Mouse (Mus musculus) hindbrain, postnatal 0 days (tissue): ENCODE measurements at regions not wholly inside any gene's neighbourhood (a gene's known extent, or its start where the extent isn't known, plus 50 kb on each side); places are given as distances from the start of the nearest gene placed in this dataset.
A peak's percentile ranks its signal among the peaks of the same experiment; 100 is the strongest.

Experiments
- ATAC-seq: fragments of 200-750 bp; cut with Nextera tagmentation; 2 replicates; pipeline ENCODE4 v1.8.0; 2017; ENCODE audit warnings: mild to moderate bottlenecking, moderate TSS enrichment, moderate library complexity
- DNase-seq: peaks from one replicate; pipeline ENCODE4 v3.0.0-alpha.2; 2015; ENCODE audit warnings: low spot score
- H3K27ac ChIP-seq: fragments of 300-500 bp; sonication (generic); 2 replicates; pipeline ENCODE4 v1.5.1; 2014; ENCODE audit warnings: mild to moderate bottlenecking
- H3K27me3 ChIP-seq: fragments of 300-500 bp; sonication (generic); 2 replicates; pipeline ENCODE4 v1.6.1; 2014; ENCODE audit warnings: low read length, mixed read lengths; ENCODE audit not compliant: insufficient read depth
- H3K36me3 ChIP-seq: fragments of 300-500 bp; sonication (generic); 2 replicates; pipeline ENCODE4 v1.6.1; 2014; ENCODE audit warnings: low read length, mixed read lengths; ENCODE audit not compliant: insufficient read depth
- H3K4me1 ChIP-seq: fragments of 300-500 bp; sonication (generic); 2 replicates; pipeline ENCODE4 v1.6.1; 2014; ENCODE audit warnings: antibody characterized with exemption, low read length, mixed read lengths; ENCODE audit not compliant: insufficient read depth
- H3K4me2 ChIP-seq: fragments of 300-500 bp; sonication (generic); 2 replicates; pipeline ENCODE4 v1.6.1; 2014; ENCODE audit warnings: low read depth, mild to moderate bottlenecking, low read length, moderate library complexity, mixed read lengths
- H3K4me3 ChIP-seq: fragments of 300-500 bp; sonication (generic); 2 replicates; pipeline ENCODE4 v1.5.1; 2014; ENCODE audit warnings: low read length
- H3K9ac ChIP-seq: fragments of 300-500 bp; sonication (generic); replicated peaks from 2 replicates; pipeline ENCODE4 v1.6.1; 2014; ENCODE audit warnings: mild to moderate bottlenecking, low read length, moderate library complexity, mixed read lengths
- H3K9me3 ChIP-seq: fragments of 300-500 bp; sonication (generic); 2 replicates; pipeline ENCODE4 v1.6.1; 2016; ENCODE audit warnings: low read length, mixed read lengths
- CTCF ChIP-seq: IDR thresholded peaks from 2 replicates; pipeline ENCODE4 v1.5.1; 2016; ENCODE audit warnings: antibody characterized with exemption, control low read depth, low read depth
- WGBS: fragments of 180-500 bp; shearing (Covaris S2); extraction: QIAGEN DNeasy Blood & Tissue Kit; methylation state at CpG from one replicate; pipeline ENCODE4 v1.1.7; 2014; 5-methylcytosine and 5-hydroxymethylcytosine counted together

- DNase-seq (peak; percentile 86), ATAC-seq (peak; percentile 81)
- no peak overlapping the region for H3K4me2 ChIP-seq
- no peak overlapping the region for H3K4me3 ChIP-seq
- 44% methylated on average over 13 of the region's 13 CpGs for WGBS
- no peaks in the 10 kb centered on the region for H3K36me3 ChIP-seq
- 0 out of 2 replicates have a peak, but pooled peaks cover 15% of the 10 kb centered on the region for H3K4me1 ChIP-seq
- H3K27ac ChIP-seq = peak overlapping the region; percentile 73
- H3K9me3 ChIP-seq = no peaks in the 10 kb centered on the region
- no peak overlapping the region for H3K9ac ChIP-seq
- TF ChIP-seq CTCF = no peak
- no peaks in the 10 kb centered on the region for H3K27me3 ChIP-seq
Measured at GRCm38 (mm10) chr8:126678004-126678751, 84.4 kb upstream of the Irf2bp2 start.

GRCm38 (mm10) chr8:126675153-126675552, 81.4 kb upstream of the Irf2bp2 start:
- no peak overlapping the region for H3K9ac ChIP-seq
- 0 out of 2 replicates have a peak, but pooled peaks cover 7% of the 10 kb centered on the region for H3K4me1 ChIP-seq
- no peaks in the 10 kb centered on the region for H3K36me3 ChIP-seq
- TF ChIP-seq CTCF = no peak
- no peaks in the 10 kb centered on the region for H3K27me3 ChIP-seq
- no peak for DNase-seq
- 77% methylated on average over 2 of the region's 2 CpGs for WGBS
- no peak for ATAC-seq
- H3K27ac ChIP-seq = no peak overlapping the region
- no peak overlapping the region for H3K4me2 ChIP-seq
- H3K4me3 ChIP-seq = no peak overlapping the region
- no peaks in the 10 kb centered on the region for H3K9me3 ChIP-seq

GRCm38 (mm10) chr8:126673038-126673740, 79.4 kb upstream of the Irf2bp2 start:
- WGBS = 66% methylated on average over 9 of the region's 9 CpGs
- H3K27me3 ChIP-seq = no peaks in the 10 kb centered on the region

GRCm38 (mm10) chr8:126671594-126671993, 77.8 kb upstream of the Irf2bp2 start:
- Histone ChIP-seq H3K27ac (no peak overlapping the region), H3K27me3 (no peaks in the 10 kb centered on the region), H3K4me2 (no peak overlapping the region), H3K36me3 (no peaks in the 10 kb centered on the region), H3K4me1 (peaks cover 18% of the 10 kb centered on the region), H3K9ac (no peak overlapping the region), H3K9me3 (no peaks in the 10 kb centered on the region), H3K4me3 (no peak overlapping the region)
- ATAC-seq (no peak), DNase-seq (no peak)
- TF ChIP-seq CTCF = no peak
- 87% methylated on average over 11 of the region's 11 CpGs for WGBS

More at GRCm38 (mm10) chr8:126673038-126673740, 79.4 kb upstream of the Irf2bp2 start:
- ATAC-seq (no peak), DNase-seq (no peak)
- Histone ChIP-seq H3K9me3 (no peaks in the 10 kb centered on the region), H3K27ac (no peak overlapping the region), H3K4me3 (no peak overlapping the region), H3K4me1 (peaks cover 12% of the 10 kb centered on the region), H3K36me3 (no peaks in the 10 kb centered on the region), H3K9ac (no peak overlapping the region), H3K4me2 (no peak overlapping the region)
- no peak for TF ChIP-seq CTCF

DNA sequence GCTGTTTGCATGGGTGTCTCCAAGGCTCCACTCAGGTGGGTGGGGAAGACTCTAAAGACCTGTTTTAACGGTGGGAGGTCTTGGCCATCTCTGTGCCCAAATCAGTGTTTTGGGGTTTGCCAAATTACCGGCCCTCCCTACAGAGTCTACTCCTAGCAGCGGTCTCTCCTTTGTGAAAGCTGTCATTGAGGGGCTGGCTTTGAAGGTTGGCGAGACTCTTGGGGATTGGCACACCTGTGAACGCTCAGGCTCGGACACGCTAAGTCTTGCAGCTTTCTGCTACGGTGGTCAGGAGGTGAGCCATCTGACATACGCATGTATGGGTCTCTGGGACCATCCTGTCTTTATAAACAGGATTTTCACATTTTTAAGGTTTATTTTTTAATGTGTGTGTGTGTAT, 76.1 kb upstream of the Irf2bp2 start:
- no peak for ATAC-seq
- no peak overlapping the region for H3K4me3 ChIP-seq
- no peak for DNase-seq
- H3K4me1 ChIP-seq = peaks cover 27% of the 10 kb centered on the region
- no peak overlapping the region for H3K9ac ChIP-seq
- no peak overlapping the region for H3K4me2 ChIP-seq
- H3K9me3 ChIP-seq = no peaks in the 10 kb centered on the region
- no peak for TF ChIP-seq CTCF
- no peaks in the 10 kb centered on the region for H3K27me3 ChIP-seq
- WGBS = 78% methylated on average over 9 of the region's 9 CpGs
- no peak overlapping the region for H3K27ac ChIP-seq
- H3K36me3 ChIP-seq = no peaks in the 10 kb centered on the region

- no peak for ATAC-seq
- no peaks in the 10 kb centered on the region for H3K36me3 ChIP-seq
- H3K27ac ChIP-seq = peak overlapping the region; percentile 97; the same call in 1 of the 2 replicates
- no peaks in the 10 kb centered on the region for H3K27me3 ChIP-seq
- H3K9me3 ChIP-seq = no peaks in the 10 kb centered on the region
- no peak for TF ChIP-seq CTCF
- WGBS = 68% methylated on average over 6 of the region's 6 CpGs
- no peak overlapping the region for H3K4me2 ChIP-seq
- peaks cover 34% of the 10 kb centered on the region for H3K4me1 ChIP-seq
- H3K9ac ChIP-seq = no peak overlapping the region
- H3K4me3 ChIP-seq = no peak overlapping the region
- no peak for DNase-seq
Measured at GRCm38 (mm10) chr8:126669154-126669553, 75.4 kb upstream of the Irf2bp2 start.

DNA sequence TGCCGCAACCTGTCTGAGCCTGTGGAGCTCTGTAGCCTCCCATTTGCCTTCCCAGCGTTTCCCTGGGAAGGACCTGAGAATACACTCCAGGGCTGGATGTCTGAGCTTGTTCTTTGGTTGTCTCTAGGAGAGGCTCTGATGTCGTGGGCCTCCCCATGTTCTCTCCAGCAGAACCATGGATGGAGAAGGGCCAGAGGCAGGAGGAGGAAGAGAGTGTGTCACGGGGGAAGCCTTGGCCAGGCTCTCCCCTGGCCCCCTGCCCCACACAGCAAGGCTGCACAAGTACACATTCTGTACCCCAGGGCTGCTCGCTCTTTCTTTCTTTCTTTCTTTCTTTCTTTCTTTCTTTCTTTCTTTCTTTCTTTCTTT, 74.9 kb upstream of the Irf2bp2 start:
- Histone ChIP-seq H3K4me2 (no peak overlapping the region), H3K9me3 (no peaks in the 10 kb centered on the region), H3K4me3 (no peak overlapping the region), H3K4me1 (peaks cover 38% of the 10 kb centered on the region), H3K36me3 (no peaks in the 10 kb centered on the region), H3K9ac (no peak overlapping the region; the same call in 1 of the 2 replicates), H3K27ac (peak overlapping the region; percentile 97), H3K27me3 (no peaks in the 10 kb centered on the region)
- ATAC-seq (no peak), DNase-seq (peak; percentile 55)
- 40% methylated on average over 5 of the region's 5 CpGs for WGBS
- no peak for TF ChIP-seq CTCF
